Mouse (Mus musculus) limb, embryonic 14.5 days (tissue): Measurements from ENCODE around the gene Atp7b. TPM values are rescaled to one million over a fixed set of nuclear protein-coding genes. Genes with fewer than 3 reads are reported as not detected.
A peak's percentile ranks its signal among the peaks of the same experiment; 100 is the strongest.

Source experiments
- ATAC-seq: fragments of 200-750 bp; cut with Nextera tagmentation; 2 replicates; pipeline ENCODE4 v1.8.0; 2017; ENCODE audit warnings: low read depth, moderate number of reproducible peaks, moderate TSS enrichment; ENCODE audit not compliant: low FRiP score
- DNase-seq: peaks from one replicate; pipeline ENCODE4 v3.0.0-alpha.2; 2015; ENCODE audit warnings: low spot score
- H3K27ac ChIP-seq: fragments of 300-500 bp; sonication (generic); replicated peaks from 2 replicates; pipeline ENCODE4 v1.5.1; 2014; ENCODE audit warnings: low read depth, mild to moderate bottlenecking, low read length, moderate library complexity, mixed read lengths
- H3K27me3 ChIP-seq: fragments of 300-500 bp; sonication (generic); 2 replicates; pipeline ENCODE4 v1.6.1; 2014; ENCODE audit warnings: low read length, mixed read lengths; ENCODE audit not compliant: control insufficient read depth, insufficient read depth
- H3K36me3 ChIP-seq: fragments of 300-500 bp; sonication (generic); 2 replicates; pipeline ENCODE4 v1.6.1; 2014; ENCODE audit warnings: mild to moderate bottlenecking, low read length, moderate library complexity, mixed read lengths; ENCODE audit not compliant: control insufficient read depth, insufficient read depth
- H3K4me1 ChIP-seq: fragments of 300-500 bp; sonication (generic); 2 replicates; pipeline ENCODE4 v1.6.1; 2014; ENCODE audit warnings: antibody characterized with exemption, low read length, mixed read lengths; ENCODE audit not compliant: control insufficient read depth, insufficient read depth
- H3K4me2 ChIP-seq: fragments of 300-500 bp; sonication (generic); replicated peaks from 2 replicates; pipeline ENCODE4 v1.6.1; 2014; ENCODE audit warnings: low read depth, mild to moderate bottlenecking, low read length, moderate library complexity; ENCODE audit not compliant: severe bottlenecking
- H3K4me3 ChIP-seq: fragments of 300-500 bp; sonication (generic); replicated peaks from 2 replicates; pipeline ENCODE4 v1.5.1; 2014; ENCODE audit warnings: low read length
- H3K9ac ChIP-seq: fragments of 300-500 bp; sonication (generic); 2 replicates; pipeline ENCODE4 v1.6.1; 2014; ENCODE audit warnings: mild to moderate bottlenecking, low read depth, low read length, moderate library complexity; ENCODE audit not compliant: severe bottlenecking
- H3K9me3 ChIP-seq: fragments of 300-500 bp; sonication (generic); 2 replicates; pipeline ENCODE4 v1.6.1; 2016; ENCODE audit warnings: low read length; ENCODE audit not compliant: control insufficient read depth
- POLR2A ChIP-seq: fragments of 200-500 bp; IDR thresholded peaks from 2 replicates; pipeline ENCODE4 v1.8.0; 2012; ENCODE audit warnings: inconsistent platforms, mild to moderate bottlenecking, moderate library complexity, borderline replicate concordance; ENCODE audit not compliant: insufficient read depth, insufficient read length; ENCODE audit errors: extremely low read depth
- WGBS: fragments of 180-500 bp; shearing (Covaris S2); extraction: QIAGEN DNeasy Blood & Tissue Kit; methylation state at CpG from one replicate; pipeline ENCODE4 v1.1.7; 2014; 5-methylcytosine and 5-hydroxymethylcytosine counted together
- polyA plus RNA-seq, 2 experiments: library from polyadenylated mRNA; depleted of rRNA in 1 of 2; stranded (reverse) in 1 of 2; unstranded in 1 of 2; fragments of >200 nt; fragmentation: Nextera tagmentation in 1 of 2; extraction: Ambion mirVana in 1 of 2; gene quantifications; 2 replicates each; pipeline versions ENCODE4 v1.2.1 to v1.2.3; 2012 to 2014

Atp7b gene
- polyA plus RNA-seq, 2 experiments = 0.29 to 0.63 TPM

DNA sequence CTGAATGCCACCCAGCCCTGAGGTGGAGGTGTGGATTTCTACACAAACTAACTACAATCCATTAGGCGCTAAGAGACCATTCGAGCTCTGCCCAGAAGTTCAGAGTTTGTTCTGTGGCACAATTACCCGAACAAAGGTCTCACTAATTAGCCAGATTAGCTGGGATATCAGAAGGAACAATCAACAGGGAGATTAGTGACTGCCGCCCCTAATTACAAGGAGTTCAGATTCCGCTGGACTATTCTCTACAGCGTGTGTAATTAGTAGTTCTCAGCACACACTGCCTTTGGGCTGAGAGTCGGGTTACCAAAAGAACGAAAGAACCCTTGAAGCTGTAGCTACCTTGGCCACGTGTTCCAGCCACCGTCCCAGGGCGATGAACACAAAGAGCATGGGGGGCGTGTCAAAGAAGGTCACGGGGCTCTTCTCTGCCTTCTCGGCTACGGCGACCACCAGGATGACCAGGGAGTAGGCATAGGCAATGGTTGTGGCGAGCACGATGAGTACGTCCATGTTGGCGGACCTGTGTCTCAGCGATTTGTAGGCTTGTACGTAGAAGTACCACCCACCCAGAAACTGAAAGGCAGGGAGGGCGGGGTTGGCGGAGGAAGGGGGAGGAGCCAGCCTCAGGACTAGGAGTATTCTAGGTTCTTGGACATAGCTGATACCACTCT is 46.9 kb downstream of the Atp7b start:
- ATAC-seq = no peak
- no peak overlapping the region for H3K9ac ChIP-seq
- no peaks in the 10 kb centered on the region for H3K36me3 ChIP-seq
- 72% methylated on average over 24 of the region's 24 CpGs for WGBS
- H3K9me3 ChIP-seq = no peaks in the 10 kb centered on the region
- H3K4me3 ChIP-seq = no peak overlapping the region
- H3K4me2 ChIP-seq = no peak overlapping the region
- TF ChIP-seq POLR2A = no peak
- H3K4me1 ChIP-seq = no peaks in the 10 kb centered on the region
- no peak for DNase-seq
- H3K27ac ChIP-seq = no peak overlapping the region
- H3K27me3 ChIP-seq = no peaks in the 10 kb centered on the region

DNA sequence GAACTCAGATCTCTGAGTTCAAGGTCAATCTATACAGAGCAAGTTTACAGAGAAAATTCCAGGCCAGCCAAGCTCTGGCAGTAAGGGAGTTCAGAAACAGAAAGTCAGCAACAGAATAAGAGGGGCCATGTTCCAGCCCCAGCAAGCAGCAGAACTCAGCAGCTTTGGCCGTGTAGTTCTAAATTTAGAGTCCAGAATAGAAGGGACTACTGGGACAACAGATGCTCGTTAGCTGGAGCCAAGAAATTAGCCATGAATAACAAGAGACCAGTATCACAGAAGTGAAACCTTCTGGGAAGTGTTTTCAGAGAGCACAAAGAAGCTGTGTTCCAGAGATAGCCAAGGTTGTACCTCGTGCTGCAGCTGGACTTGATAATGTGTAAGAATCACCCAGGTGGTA is 50.7 kb downstream of the Atp7b start:
- H3K9me3 ChIP-seq = no peaks in the 10 kb centered on the region
- TF ChIP-seq POLR2A = no peak
- no peaks in the 10 kb centered on the region for H3K27me3 ChIP-seq
- 46% methylated on average over 3 of the region's 3 CpGs for WGBS
- no peak overlapping the region for H3K9ac ChIP-seq
- no peak overlapping the region for H3K4me3 ChIP-seq
- ATAC-seq (no peak), DNase-seq (no peak)
- H3K36me3 ChIP-seq = no peaks in the 10 kb centered on the region
- no peaks in the 10 kb centered on the region for H3K4me1 ChIP-seq
- no peak overlapping the region for H3K27ac ChIP-seq
- no peak overlapping the region for H3K4me2 ChIP-seq

DNA sequence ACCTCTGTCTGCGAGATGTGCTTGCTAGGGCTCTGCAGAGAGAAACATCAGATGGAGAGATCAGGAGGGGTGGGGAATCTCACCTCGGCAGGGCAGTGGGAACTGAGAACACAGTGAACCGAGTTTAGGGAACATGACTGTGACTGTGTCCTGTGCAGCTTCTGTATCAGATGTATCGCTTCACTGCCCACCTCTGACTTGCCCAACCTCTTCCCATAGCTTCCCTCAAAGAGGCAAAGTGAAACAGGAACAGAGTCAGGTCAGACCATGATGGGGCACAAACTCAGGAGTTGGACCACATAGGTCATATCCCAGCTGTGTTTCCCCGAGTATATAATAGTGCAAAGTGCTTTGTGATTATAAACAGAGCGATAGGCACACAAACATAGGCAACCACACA is 53.7 kb downstream of the Atp7b start:
- Histone ChIP-seq H3K4me2 (no peak overlapping the region), H3K36me3 (no peaks in the 10 kb centered on the region), H3K4me1 (no peaks in the 10 kb centered on the region), H3K9me3 (no peaks in the 10 kb centered on the region), H3K4me3 (no peak overlapping the region), H3K27ac (no peak overlapping the region), H3K27me3 (no peaks in the 10 kb centered on the region), H3K9ac (no peak overlapping the region)
- WGBS = 82% methylated on average over 6 of the region's 6 CpGs
- no peak for ATAC-seq
- no peak for TF ChIP-seq POLR2A
- no peak for DNase-seq

DNA sequence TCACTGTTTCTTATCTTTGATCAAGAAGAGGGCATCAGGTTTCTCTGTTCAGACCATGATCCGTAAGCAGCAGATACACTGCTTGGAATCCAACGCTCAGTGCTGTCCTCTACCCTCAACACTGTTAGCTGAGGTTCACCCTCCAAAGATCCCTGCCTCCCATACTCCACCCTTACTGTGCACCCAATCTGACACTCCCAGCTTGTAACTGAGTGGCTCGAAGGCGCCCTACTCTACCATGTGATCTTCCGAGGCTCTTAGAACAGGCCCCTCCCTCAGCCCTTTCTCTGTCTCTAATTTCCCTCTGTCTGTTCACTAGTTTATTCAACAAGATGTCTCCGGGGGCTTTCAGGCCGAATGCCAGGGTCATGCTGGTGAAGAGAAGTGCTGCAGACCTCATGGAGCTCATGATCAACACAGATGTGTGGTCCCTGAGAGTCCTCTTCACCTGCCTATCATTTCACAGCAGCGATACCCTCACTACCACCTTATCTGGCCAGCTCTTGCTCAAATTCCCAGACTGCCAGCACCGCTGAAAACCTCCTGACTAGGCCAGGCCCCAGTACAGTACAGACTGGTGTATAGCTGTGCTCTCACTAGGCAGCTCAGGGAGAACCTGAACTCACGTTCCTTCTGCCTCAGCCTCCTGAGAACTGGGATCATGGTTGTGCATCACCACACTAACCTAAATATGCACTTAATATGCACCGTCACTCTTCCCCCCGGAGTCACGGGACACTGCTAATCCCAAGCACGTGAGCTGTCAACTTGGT is 55.2 kb downstream of the Atp7b start:
- 81% methylated on average over 14 of the region's 14 CpGs for WGBS

DNA sequence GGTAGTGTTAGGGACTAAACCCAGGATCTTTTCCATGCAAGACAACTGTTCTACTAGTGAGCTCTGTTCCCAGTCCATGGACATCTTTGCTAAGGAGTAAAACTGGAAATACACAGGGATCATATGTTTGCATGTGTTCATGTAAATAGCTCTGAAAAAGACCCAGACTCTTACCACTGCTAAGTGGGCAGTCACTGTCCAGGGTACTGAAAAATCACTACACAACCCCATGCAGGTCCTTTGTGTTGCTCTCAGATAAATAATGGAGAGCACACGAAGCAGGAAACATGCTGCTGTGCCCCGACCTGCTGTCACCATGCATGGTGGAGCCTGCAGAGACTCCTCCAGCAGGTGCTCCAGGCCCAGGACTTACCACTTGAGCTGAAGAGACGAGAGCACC is 64.9 kb downstream of the Atp7b start:
- TF ChIP-seq POLR2A = no peak
- Histone ChIP-seq H3K4me1 (no peaks in the 10 kb centered on the region), H3K9ac (no peak overlapping the region), H3K9me3 (no peaks in the 10 kb centered on the region), H3K36me3 (no peaks in the 10 kb centered on the region), H3K4me3 (no peak overlapping the region), H3K27ac (no peak overlapping the region), H3K4me2 (no peak overlapping the region), H3K27me3 (no peaks in the 10 kb centered on the region)
- ATAC-seq (no peak), DNase-seq (peak; percentile 58)
- 56% methylated on average over 3 of the region's 3 CpGs for WGBS

More for the DNA sequence above, 55.2 kb downstream of the Atp7b start:
- no peak overlapping the region for H3K4me3 ChIP-seq
- no peaks in the 10 kb centered on the region for H3K4me1 ChIP-seq
- no peaks in the 10 kb centered on the region for H3K9me3 ChIP-seq
- DNase-seq (no peak), ATAC-seq (no peak)
- H3K27me3 ChIP-seq = no peaks in the 10 kb centered on the region
- no peak overlapping the region for H3K9ac ChIP-seq
- no peak overlapping the region for H3K4me2 ChIP-seq
- no peaks in the 10 kb centered on the region for H3K36me3 ChIP-seq
- no peak overlapping the region for H3K27ac ChIP-seq
- TF ChIP-seq POLR2A = no peak
